Mouse (Mus musculus): ENCODE results near the gene Rps6ka3. TPM values are rescaled to one million over a fixed set of nuclear protein-coding genes. Genes with fewer than 3 reads are reported as not detected.

The Rps6ka3 gene
- total RNA-seq, 2 experiments from 2014 or later = 47.9 to 55.1 TPM

DNA sequence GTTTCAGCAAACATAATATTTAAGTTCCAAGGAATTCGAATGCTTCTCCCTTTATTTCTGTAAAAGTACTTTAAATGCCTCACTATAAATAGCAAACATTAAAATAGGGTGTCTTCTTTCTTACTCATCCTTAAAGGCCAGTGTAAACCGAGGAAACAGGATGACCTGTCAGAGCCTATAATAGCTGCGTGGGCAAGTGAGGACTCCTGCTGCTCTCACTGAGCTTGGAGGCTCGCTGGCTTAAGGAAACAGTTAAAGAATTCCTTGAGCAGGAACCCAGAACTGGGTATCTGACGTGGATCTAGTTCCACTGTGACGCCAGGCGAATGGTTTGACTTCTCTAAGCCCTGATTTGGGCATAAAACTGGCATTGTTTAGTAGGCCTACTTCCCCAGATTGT, 105.2 kb downstream of the Rps6ka3 start:
- DNase-seq (ENCODE audit: low spot score) = no peak

- peak; percentile 65 for DNase-seq (ENCODE audit: low spot score)
Measured at GRCm38 (mm10) chrX:159321342-159321741, 111.2 kb downstream of the Rps6ka3 start.

DNA sequence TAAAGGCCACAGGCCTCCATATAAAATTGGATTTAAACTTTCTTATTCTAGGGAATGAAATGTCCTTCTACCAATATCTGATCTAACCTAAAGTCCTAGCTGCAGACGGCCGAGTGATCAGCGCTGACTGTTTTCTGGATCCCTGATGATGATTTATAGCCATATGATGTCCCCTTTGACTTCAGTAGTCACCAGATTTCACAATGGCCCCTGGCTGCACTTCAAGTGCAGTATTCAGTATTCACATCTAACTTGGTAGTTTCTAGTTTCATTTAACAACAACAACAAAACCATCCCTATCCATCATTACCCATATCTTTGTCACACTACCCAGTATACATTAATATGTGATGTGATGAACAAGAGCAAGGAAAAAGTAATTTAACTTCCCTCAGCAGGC, 154.4 kb downstream of the Rps6ka3 start:
- no peak for DNase-seq (ENCODE audit: low spot score)

GRCm38 (mm10) chrX:159371831-159372752, 162.0 kb downstream of the Rps6ka3 start, which contains the start of gene Eif1ax:
Gene Eif1ax, plus strand, starts transcription at chrX:159372178.
- peak; percentile 66 for DNase-seq (ENCODE audit: low spot score)

DNA sequence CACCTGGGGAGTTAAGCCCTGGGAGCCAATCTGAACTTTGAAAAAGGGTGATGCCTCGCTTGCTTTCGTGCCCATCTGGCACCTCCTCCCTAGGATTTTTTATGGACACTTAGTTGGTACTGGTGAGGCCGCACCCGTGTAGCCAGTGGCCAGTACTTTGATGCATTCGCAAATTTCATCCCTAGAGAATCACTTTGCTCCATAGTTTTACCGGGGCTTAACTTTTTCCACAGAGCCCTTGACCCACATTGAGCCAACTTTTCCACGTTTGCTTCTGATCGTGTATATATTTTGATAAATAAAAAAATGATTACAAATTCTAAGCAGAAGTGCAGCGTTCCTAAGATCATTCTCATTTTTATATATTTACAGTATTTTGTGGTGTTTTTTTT, 162.6 kb downstream of the Rps6ka3 start:
- DNase-seq (ENCODE audit: low spot score) = no peak

DNA sequence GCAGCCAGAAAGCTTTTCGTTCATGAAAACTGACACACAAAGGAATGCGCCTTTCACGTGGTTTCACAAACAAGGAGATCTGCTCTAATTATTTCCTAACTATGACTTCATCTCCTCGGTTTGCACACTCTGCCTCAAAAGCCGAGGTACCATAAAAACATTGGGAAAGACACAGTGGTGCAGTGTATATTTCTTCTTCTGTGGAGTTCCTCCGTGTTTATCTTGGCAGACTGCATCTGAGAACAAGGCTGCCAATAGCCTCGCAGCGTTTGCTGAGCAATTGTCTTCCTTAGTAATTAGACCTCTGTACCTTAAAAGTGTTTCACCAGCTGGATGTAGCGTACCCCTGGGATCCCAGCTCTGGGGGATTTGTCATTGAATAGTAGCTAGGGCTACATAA, 177.0 kb downstream of the Rps6ka3 start:
- DNase-seq (ENCODE audit: low spot score) = no peak

DNA sequence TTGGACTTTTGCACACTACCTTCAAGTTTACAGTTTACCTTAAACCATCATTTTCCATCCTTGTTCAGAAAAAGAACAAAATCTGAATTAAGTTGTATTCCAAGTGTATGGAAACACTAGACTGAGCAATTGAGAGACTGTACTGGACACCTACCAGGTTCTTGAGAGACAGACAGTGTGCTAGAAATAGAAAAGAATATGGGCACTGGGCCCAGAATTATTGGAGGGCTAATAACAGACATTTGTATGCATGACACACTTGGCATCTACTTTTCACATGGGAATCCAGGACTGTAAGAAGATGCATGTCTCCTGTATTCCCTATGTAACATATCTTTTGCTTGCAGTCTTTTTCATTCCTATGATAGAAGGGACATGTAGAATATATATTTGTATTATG, 178.8 kb downstream of the Rps6ka3 start:
- no peak for DNase-seq (ENCODE audit: low spot score)

DNA sequence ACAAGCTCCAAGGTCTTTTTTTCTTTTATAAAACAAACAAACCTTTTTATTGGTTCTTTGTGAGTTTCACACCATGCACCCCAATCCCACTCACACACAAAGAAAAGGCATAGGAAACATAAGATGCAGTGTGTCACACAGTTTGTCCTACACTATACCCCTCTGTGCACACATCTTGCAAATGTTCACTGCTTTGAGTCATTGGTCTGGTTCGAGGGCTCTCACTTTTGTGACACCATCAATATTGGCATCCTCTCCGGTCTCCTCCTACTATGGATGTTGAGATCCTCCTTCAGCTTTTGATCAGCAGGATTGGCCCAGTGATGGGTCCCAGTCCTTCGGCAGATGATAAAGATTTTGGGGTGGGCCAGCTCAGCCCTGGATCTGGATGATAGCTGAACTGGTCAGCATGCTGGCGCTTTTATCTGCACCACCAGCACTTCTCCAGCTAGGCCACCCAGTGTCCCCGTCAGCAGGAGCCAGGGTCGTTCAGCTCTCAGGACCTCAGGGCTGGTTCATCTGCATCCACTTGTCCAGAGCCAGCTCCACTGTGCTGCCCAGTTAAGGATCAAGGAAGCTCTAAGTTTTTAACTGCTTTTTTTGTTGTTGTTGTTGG, 180.3 kb downstream of the Rps6ka3 start:
- DNase-seq (ENCODE audit: low spot score) = no peak

GRCm38 (mm10) chrX:159391239-159391638, 181.1 kb downstream of the Rps6ka3 start:
- no peak for DNase-seq (ENCODE audit: low spot score)

- no peak for DNase-seq (ENCODE audit: low spot score)
Measured at GRCm38 (mm10) chrX:159409253-159409652, 199.1 kb downstream of the Rps6ka3 start.

- DNase-seq (ENCODE audit: low spot score) = no peak
Measured at GRCm38 (mm10) chrX:159414130-159414828, 204.2 kb downstream of the Rps6ka3 start, which contains the start of gene Map7d2. Gene Map7d2, plus strand, starts transcription at chrX:159414572.

DNA sequence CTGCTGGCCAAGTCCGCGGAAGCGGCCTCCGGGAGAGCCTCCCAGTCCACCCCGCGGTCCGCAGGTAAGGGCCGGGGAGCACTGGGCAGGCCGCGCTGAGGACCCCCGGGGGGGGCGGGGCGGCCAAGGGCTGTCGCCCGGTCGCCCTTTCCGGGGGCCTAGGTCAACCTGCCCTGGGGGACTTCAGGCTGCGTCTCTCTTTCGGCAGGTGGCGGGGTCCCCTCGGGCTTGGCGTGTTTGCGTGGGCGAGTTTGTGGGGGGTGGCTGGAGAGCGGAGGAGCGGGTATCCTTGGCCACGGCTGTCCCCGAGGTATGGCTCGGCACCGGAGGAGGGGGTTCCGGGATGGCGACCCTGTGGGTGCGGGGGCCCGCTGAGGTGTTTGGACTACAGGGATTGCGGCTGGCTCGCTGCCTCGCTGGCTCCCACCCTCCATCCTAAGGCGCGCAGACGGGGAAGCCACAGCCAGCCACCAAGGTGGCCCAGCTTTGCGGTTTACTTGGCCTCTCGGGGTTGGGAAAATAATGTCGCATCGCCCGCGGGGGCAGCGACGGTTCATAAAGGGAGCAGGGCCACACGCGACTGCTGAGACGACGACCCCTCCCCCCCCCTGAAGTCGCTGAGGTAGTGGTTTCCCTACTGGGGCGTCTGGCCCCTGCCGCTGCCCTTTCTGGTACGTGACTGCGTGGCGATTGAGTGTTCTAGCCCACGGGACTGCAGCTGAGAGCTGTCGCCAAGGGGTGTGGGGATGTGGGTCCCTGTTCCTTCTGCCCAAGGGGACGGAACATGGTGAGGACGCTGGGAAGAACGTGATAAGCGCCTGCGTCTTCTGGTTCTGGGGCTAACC, 204.9 kb downstream of the Rps6ka3 start:
- no peak for DNase-seq (ENCODE audit: low spot score)

Other genes starting within 250 kb of the Rps6ka3 start
- 10 to 100 TPM; 90.1 to 95.1 TPM for gene Eif1ax, start 161.9 kb downstream of the Rps6ka3 start, total RNA-seq (2021)
- gene Map7d2, start 204.3 kb downstream of the Rps6ka3 start, total RNA-seq (2021) = under 1 TPM; 0.34 to 0.38 TPM